Mouse (Mus musculus) bone marrow macrophage, adult 2 months (primary cell): ENCODE data around the gene Cuta.

ENCODE experiments used
- CTCF ChIP-seq: IDR thresholded peaks from 2 replicates; pipeline ENCODE4 v1.5.1; 2012; ENCODE audit warnings: low read depth, mild to moderate bottlenecking, low read length, moderate library complexity
- POLR2A ChIP-seq: IDR thresholded peaks from 2 replicates; pipeline ENCODE4 v1.6.1; 2012; ENCODE audit warnings: mild to moderate bottlenecking, low read depth, low read length, borderline replicate concordance

DNA sequence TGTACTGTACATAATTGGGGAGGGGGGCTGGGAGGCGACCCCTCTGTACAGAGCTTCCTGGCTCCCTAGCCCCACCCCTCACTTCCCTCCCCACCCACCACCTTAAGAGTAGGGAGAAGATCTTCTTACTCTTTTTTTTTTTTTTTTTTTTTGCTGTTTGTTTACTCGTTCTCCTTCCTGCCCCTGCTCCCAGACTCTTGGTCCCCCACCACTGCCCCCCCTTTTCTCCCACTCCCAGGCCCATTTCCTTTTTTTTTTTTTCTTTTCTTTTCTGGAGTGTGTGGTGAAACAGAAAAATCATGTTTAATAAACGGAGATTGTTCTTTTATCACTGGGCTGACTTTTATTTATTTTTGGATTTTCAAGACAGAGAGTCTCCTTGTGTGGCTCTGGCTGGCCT is 32.7 kb upstream of the Cuta start:
- no peak for TF ChIP-seq CTCF
- no peak for TF ChIP-seq POLR2A
